8 mouse cellular contexts compared by ENCODE assay signal in the genomic region with DNA sequence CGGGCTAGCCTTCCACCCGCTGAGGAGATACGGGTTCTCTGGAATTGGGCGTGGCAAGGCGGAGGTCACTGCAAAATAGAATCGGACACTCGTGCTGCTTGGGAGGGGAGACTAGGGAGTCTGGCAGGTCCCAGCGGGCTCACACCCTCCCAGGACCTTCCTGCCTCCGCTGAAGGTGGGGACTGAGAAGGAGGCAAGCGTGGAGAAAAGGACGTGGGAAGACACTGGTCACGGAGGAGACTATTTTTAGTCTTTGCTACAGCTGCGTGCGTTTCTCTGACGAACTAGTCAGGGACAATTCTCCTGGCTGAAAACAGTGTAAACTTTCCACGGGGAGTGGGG.
DNase-seq lines count a peak whose midpoint lies in the region; ATAC-seq lines count a peak whose summit lies in the region.

No protein-coding gene starts in this region.

- no peaks in the 10 kb centered on the region for H3K36me3 ChIP-seq in heart, embryonic 13.5 days
- no peaks in the 10 kb centered on the region for H3K36me3 ChIP-seq in forebrain, embryonic 11.5 days (ENCODE audit: control insufficient read depth, insufficient read depth, low read length)
- H3K36me3 ChIP-seq in liver, embryonic 13.5 days: no peaks in the 10 kb centered on the region

- peaks cover 3% of the 10 kb centered on the region; the same call in 1 of the 2 replicates for H3K4me1 ChIP-seq in heart, embryonic 13.5 days
- H3K4me1 ChIP-seq in forebrain, embryonic 11.5 days (replicated peaks; ENCODE audit: control insufficient read depth, insufficient read depth, low read length): no peaks in the 10 kb centered on the region
- peaks cover 6% of the 10 kb centered on the region; the same call in 1 of the 2 replicates for H3K4me1 ChIP-seq in liver, embryonic 13.5 days (replicated peaks)

- peak overlapping the region; percentile 70 for H3K9ac ChIP-seq in heart, embryonic 13.5 days
- H3K9ac ChIP-seq in forebrain, embryonic 11.5 days (ENCODE audit: low read length): peak overlapping the region; percentile 8; the same call in 1 of the 2 replicates
- H3K9ac ChIP-seq in liver, embryonic 13.5 days: peak overlapping the region; percentile 29; the same call in 1 of the 2 replicates

- no peak for ATAC-seq in heart, embryonic 13.5 days (ENCODE audit: extremely low read depth, insufficient number of reproducible peaks, low FRiP score, low TSS enrichment)
- peak; percentile 32 for ATAC-seq in CD4-positive, CD25-positive, alpha-beta regulatory T cell, adult 4 months
- no peak for ATAC-seq in forebrain, embryonic 11.5 days (replicated peaks; ENCODE audit: low FRiP score)
- ATAC-seq in liver, embryonic 13.5 days (ENCODE audit: low read depth): no peak; the same call in 1 of the 2 replicates

- WGBS in heart, embryonic 13.5 days: 6% methylated on average over 16 of the region's 16 CpGs
- 8% methylated on average over 14 of the region's 16 CpGs for WGBS in forebrain, embryonic 11.5 days
- WGBS in liver, embryonic 13.5 days (ENCODE audit: insufficient replicate concordance): 5% methylated on average over 16 of the region's 16 CpGs

- H3K27me3 ChIP-seq in heart, embryonic 13.5 days (replicated peaks): peaks cover 30% of the 10 kb centered on the region
- no peaks in the 10 kb centered on the region for H3K27me3 ChIP-seq in forebrain, embryonic 11.5 days (ENCODE audit: control insufficient read depth, insufficient read depth, low read length)
- H3K27me3 ChIP-seq in liver, embryonic 13.5 days: no peaks in the 10 kb centered on the region; the same call in 1 of the 2 replicates

- no peak for DNase-seq in heart, adult 8-10 months (ENCODE audit: low spot score)
- DNase-seq in forebrain, embryonic 11.5 days (ENCODE audit: low spot score): no peak
- peak; percentile 11 for DNase-seq in liver, embryonic 13.5 days
- no peak for DNase-seq in embryo, embryonic 10.5 days (ENCODE audit: low spot score)
- no peak for DNase-seq in c-Kit-positive CD71-positive TER-119-positive erythroid progenitor cells, embryonic 14.5 days (ENCODE audit: low spot score)
- DNase-seq in left cerebral cortex, adult 8-10 months (ENCODE audit: low spot score in 2 of 2): no peak

- peak overlapping the region; percentile 69 for H3K4me2 ChIP-seq in heart, embryonic 13.5 days
- H3K4me2 ChIP-seq in forebrain, embryonic 11.5 days (ENCODE audit: low read depth, low read length, severe bottlenecking): peak overlapping the region; percentile 52
- H3K4me2 ChIP-seq in liver, embryonic 13.5 days: peak overlapping the region; percentile 59

- no peaks in the 10 kb centered on the region for H3K9me3 ChIP-seq in heart, embryonic 13.5 days
- no peaks in the 10 kb centered on the region for H3K9me3 ChIP-seq in forebrain, embryonic 11.5 days (ENCODE audit: control insufficient read depth, low read length)
- no peaks in the 10 kb centered on the region for H3K9me3 ChIP-seq in liver, embryonic 13.5 days (replicated peaks)

- peak overlapping the region; percentile 52 for H3K4me3 ChIP-seq in heart, embryonic 13.5 days
- peak overlapping the region; percentile 21; the same call in 1 of the 2 replicates for H3K4me3 ChIP-seq in forebrain, embryonic 11.5 days (ENCODE audit: low read depth, low read length)
- H3K4me3 ChIP-seq in liver, embryonic 13.5 days (replicated peaks): peak overlapping the region; percentile 42

- no peak overlapping the region for H3K27ac ChIP-seq in heart, embryonic 13.5 days (replicated peaks)
- H3K27ac ChIP-seq in forebrain, embryonic 11.5 days (ENCODE audit: low read depth, low read length): no peak overlapping the region
- H3K27ac ChIP-seq in liver, embryonic 13.5 days: no peak overlapping the region

Comparison
In these comparisons a context has a peak if more than half of its experiments do, and no peak if none do; other contexts are left out.
1. H3K9ac ChIP-seq: peak in every context shown above with its lines; median percentile 70 in heart, embryonic 13.5 days; 29 in liver, embryonic 13.5 days; 8 in forebrain, embryonic 11.5 days.